Mouse (Mus musculus) heart, embryonic 14.5 days (tissue): ENCODE results near the gene Brca2. TPM values are rescaled to one million over a fixed set of nuclear protein-coding genes. Genes with fewer than 3 reads are reported as not detected.

Source experiments
- ATAC-seq: fragments of 200-750 bp; cut with Nextera tagmentation; 2 replicates; pipeline ENCODE4 v1.8.0; 2017; ENCODE audit warnings: low read depth, moderate TSS enrichment; ENCODE audit not compliant: insufficient number of reproducible peaks, insufficient read depth, low FRiP score
- H3K27ac ChIP-seq, 2 experiments: fragments of 200-500 bp in 1 of 2; fragments of 300-500 bp in 1 of 2; sonication (generic) in 1 of 2; replicated peaks in 1 of 2; 2 replicates each; pipeline ENCODE4 v1.5.1; 2012 to 2014; ENCODE audit warnings: low read depth in 2 of 2, low read length in 2 of 2, control low read depth in 1 of 2, mild to moderate bottlenecking in 1 of 2, mixed read lengths in 1 of 2; ENCODE audit not compliant: control insufficient read depth in 1 of 2, insufficient read depth in 1 of 2
- H3K27me3 ChIP-seq: fragments of 300-500 bp; sonication (generic); 2 replicates; pipeline ENCODE4 v1.6.1; 2014; ENCODE audit warnings: mild to moderate bottlenecking, low read length, control low read depth; ENCODE audit not compliant: control insufficient read depth, insufficient read depth
- H3K36me3 ChIP-seq: fragments of 300-500 bp; sonication (generic); 2 replicates; pipeline ENCODE4 v1.6.1; 2014; ENCODE audit warnings: mild to moderate bottlenecking, control low read depth, low read length, mixed read lengths; ENCODE audit not compliant: control insufficient read depth, insufficient read depth
- H3K4me1 ChIP-seq, 2 experiments: fragments of 200-500 bp in 1 of 2; fragments of 300-500 bp in 1 of 2; sonication (generic) in 1 of 2; 2 replicates each; pipeline ENCODE4 v1.6.1; 2012 to 2014; ENCODE audit warnings: low read length in 2 of 2, control low read depth in 1 of 2, mixed read lengths in 1 of 2; ENCODE audit not compliant: control insufficient read depth in 2 of 2, insufficient read depth in 2 of 2
- H3K4me2 ChIP-seq: fragments of 300-500 bp; sonication (generic); 2 replicates; pipeline ENCODE4 v1.6.1; 2014; ENCODE audit warnings: mild to moderate bottlenecking, low read length
- H3K4me3 ChIP-seq, 2 experiments: fragments of 200-500 bp in 1 of 2; fragments of 300-500 bp in 1 of 2; sonication (generic) in 1 of 2; 2 replicates each; pipeline ENCODE4 v1.5.1; 2012 to 2014; ENCODE audit warnings: low read length in 2 of 2, mild to moderate bottlenecking in 2 of 2, control low read depth in 1 of 2, low read depth in 1 of 2, moderate library complexity in 1 of 2; ENCODE audit not compliant: control insufficient read depth in 1 of 2, insufficient read depth in 1 of 2
- H3K9ac ChIP-seq: fragments of 300-500 bp; sonication (generic); 2 replicates; pipeline ENCODE4 v1.6.1; 2014; ENCODE audit warnings: mild to moderate bottlenecking, low read length
- H3K9me3 ChIP-seq: fragments of 300-500 bp; sonication (generic); 2 replicates; pipeline ENCODE4 v1.6.1; 2016; ENCODE audit warnings: low read length, control low read depth; ENCODE audit not compliant: control insufficient read depth
- WGBS: fragments of 180-500 bp; shearing (Covaris S2); extraction: QIAGEN DNeasy Blood & Tissue Kit; methylation state at CpG from one replicate; pipeline ENCODE4 v1.1.7; 2014; 5-methylcytosine and 5-hydroxymethylcytosine counted together
- polyA plus RNA-seq: library from polyadenylated mRNA; unstranded; fragments of >200 nt; fragmentation: Nextera tagmentation; extraction: Ambion mirVana; gene quantifications from 2 replicates; pipeline ENCODE4 v1.2.1, GENCODE M21; 2014

Gene Brca2
- polyA plus RNA-seq, 1 experiment from 2014 or later, result 14.4 TPM

DNA sequence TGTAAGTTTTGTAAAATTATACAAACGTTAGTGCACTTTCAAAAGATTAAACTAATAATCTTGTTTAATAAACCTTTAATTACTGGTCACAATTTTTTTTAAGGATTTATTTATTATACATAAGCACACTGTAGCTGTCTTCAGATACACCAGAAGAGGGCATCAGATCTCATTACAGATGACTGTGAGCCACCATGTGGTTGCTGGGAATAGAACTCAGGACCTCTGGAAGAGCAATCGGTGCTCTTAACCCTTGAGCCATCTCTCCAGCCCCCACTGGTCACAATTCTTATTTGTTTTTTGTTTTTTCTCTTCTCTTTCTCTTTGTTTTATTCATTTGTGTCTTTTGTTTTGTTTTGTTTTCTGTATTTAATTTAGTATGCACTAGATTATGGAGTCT, 2.8 kb downstream of the Brca2 start:
- H3K4me3 ChIP-seq, result no peak overlapping the region

DNA sequence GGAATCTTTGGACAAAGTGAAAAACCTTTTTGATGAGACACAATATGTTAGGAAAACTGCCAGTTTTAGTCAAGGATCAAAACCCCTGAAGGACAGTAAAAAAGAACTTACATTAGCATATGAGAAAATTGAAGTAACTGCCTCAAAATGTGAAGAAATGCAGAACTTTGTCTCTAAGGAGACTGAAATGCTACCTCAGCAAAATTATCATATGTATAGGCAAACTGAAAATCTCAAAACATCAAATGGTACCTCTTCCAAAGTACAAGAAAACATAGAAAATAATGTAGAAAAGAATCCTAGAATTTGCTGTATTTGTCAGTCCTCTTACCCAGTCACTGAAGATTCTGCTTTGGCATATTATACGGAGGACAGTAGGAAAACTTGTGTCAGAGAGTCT, 18.9 kb downstream of the Brca2 start:
- no peak overlapping the region for H3K4me3 ChIP-seq
- no peaks in the 10 kb centered on the region for H3K4me1 ChIP-seq
- H3K27ac ChIP-seq, result no peak overlapping the region
- no peak overlapping the region for H3K9ac ChIP-seq
- no peak overlapping the region for H3K4me2 ChIP-seq
- no peak for ATAC-seq
- peaks cover 38% of the 10 kb centered on the region for H3K36me3 ChIP-seq
- H3K9me3 ChIP-seq, result no peaks in the 10 kb centered on the region
- 96% methylated on average over 1 of the region's 1 CpGs for WGBS
- no peaks in the 10 kb centered on the region for H3K27me3 ChIP-seq

More for the DNA sequence above, 2.8 kb downstream of the Brca2 start:
- Histone ChIP-seq H3K27ac (no peak overlapping the region), H3K9ac (no peak overlapping the region), H3K27me3 (no peaks in the 10 kb centered on the region), H3K36me3 (0 out of 2 replicates have a peak, but pooled peaks cover 3% of the 10 kb centered on the region), H3K9me3 (no peaks in the 10 kb centered on the region), H3K4me2 (no peak overlapping the region), H3K4me1 (peaks cover 0 to 2% of the 10 kb centered on the region in 2 experiments; a peak in 1 of 4 replicates)
- ATAC-seq, result no peak
- WGBS, result 76% methylated on average over 2 of the region's 2 CpGs

- WGBS, result 80% methylated on average over 2 of the region's 2 CpGs
- H3K4me2 ChIP-seq, result no peak overlapping the region
- H3K9ac ChIP-seq, result no peak overlapping the region
- no peaks in the 10 kb centered on the region for H3K27me3 ChIP-seq
- H3K27ac ChIP-seq, result no peak overlapping the region
- no peaks in the 10 kb centered on the region for H3K4me1 ChIP-seq
- peaks cover 25% of the 10 kb centered on the region for H3K36me3 ChIP-seq
- no peak for ATAC-seq
- no peaks in the 10 kb centered on the region for H3K9me3 ChIP-seq
- no peak overlapping the region for H3K4me3 ChIP-seq
Observed at GRCm38 (mm10) chr5:150543184-150543583, 20.8 kb downstream of the Brca2 start.

- no peaks in the 10 kb centered on the region for H3K27me3 ChIP-seq
- no peaks in the 10 kb centered on the region for H3K9me3 ChIP-seq
- no peak for ATAC-seq
- no peak overlapping the region for H3K9ac ChIP-seq
- WGBS, result 68% methylated on average over 3 of the region's 3 CpGs
- H3K4me1 ChIP-seq, result no peaks in the 10 kb centered on the region
- H3K27ac ChIP-seq, result no peak overlapping the region
- H3K4me2 ChIP-seq, result no peak overlapping the region
- peaks cover 69% of the 10 kb centered on the region for H3K36me3 ChIP-seq
- H3K4me3 ChIP-seq, result no peak overlapping the region
Observed at GRCm38 (mm10) chr5:150551637-150552036, 29.2 kb downstream of the Brca2 start.

DNA sequence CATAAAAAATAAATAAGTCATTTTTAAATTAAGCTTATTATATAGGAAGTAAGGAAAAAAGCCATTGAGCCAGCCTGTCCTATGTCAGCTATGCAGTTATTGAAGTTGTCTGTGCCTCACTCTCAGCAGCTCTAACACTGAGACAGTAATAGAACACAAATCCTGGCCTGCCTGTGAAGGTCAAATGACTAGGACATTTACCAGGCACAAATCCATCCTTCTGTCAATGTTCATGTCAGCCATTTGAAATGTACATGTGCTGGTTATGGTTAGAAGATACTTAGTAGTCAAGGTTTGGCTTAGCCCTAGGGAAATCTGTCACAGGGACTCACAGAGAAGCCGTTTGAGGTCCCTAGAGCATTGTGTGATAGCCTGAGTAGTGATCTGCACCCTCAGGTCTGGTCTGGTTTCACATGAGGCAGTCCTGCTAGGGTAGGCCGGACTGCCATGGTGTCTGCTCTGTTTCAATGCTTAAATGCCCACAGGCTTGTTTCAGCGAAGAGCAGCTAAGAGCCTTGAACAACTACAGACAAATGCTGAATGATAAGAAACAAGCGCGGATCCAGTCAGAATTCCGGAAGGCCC, 37.2 kb downstream of the Brca2 start:
- peaks cover 0 to 12% of the 10 kb centered on the region in 2 experiments; a peak in 2 of 4 replicates for H3K4me1 ChIP-seq
- H3K36me3 ChIP-seq, result peaks cover 72% of the 10 kb centered on the region
- ATAC-seq, result 0 out of 2 replicates have a peak, but pooled peaks have one; percentile 21
- H3K9me3 ChIP-seq, result no peaks in the 10 kb centered on the region
- no peak overlapping the region for H3K9ac ChIP-seq
- peak overlapping the region; percentile 76 to 81 for H3K27ac ChIP-seq
- H3K4me2 ChIP-seq, result no peak overlapping the region
- WGBS, result 45% methylated on average over 6 of the region's 6 CpGs
- no peak overlapping the region for H3K4me3 ChIP-seq
- H3K27me3 ChIP-seq, result no peaks in the 10 kb centered on the region

DNA sequence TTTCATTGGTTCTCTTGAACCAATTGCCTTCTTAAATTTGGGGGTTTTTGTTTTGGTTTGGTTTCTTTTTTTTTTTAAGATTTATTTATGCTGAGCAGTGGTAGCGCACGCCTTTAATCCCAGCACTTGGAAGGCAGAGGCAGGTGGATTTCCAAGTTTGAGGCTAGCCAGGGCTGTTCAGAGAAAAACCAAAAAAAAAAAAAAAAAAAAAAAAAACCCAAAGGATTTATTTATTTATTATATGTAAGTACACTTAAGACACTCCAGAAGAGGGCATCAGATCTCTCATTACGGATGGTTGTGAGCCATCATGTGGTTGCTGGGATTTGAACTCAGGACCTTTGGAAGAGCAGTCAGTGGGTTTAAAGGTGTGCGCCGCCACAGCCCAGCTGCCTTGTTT, 38.4 kb downstream of the Brca2 start:
- H3K27me3 ChIP-seq, result no peaks in the 10 kb centered on the region
- 94% methylated on average over 5 of the region's 5 CpGs for WGBS
- H3K36me3 ChIP-seq, result peaks cover 65% of the 10 kb centered on the region
- H3K9me3 ChIP-seq, result no peaks in the 10 kb centered on the region
- no peak overlapping the region for H3K9ac ChIP-seq
- no peak overlapping the region for H3K4me3 ChIP-seq
- no peak for ATAC-seq
- H3K27ac ChIP-seq, result no peak overlapping the region
- H3K4me2 ChIP-seq, result no peak overlapping the region
- H3K4me1 ChIP-seq, result peaks cover 0 to 12% of the 10 kb centered on the region in 2 experiments; a peak in 2 of 4 replicates

DNA sequence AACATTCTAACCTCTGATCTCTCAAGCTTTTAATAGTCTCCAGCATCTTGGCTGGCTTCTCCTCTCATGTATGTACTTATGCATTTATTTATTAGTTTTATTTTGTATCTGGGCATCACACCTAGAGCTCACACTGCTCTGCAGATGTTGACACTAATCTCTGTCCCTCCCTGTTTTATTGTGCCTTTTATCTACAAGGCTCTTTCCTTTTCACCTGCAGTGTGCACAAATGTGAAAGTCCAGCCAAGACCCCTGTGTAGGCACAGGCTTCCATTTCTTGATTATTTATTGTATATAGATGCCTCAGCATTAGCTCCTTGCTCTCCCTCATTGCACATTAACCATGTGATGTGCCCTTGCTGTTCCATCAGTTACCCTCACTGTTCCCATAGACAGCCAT, 38.9 kb downstream of the Brca2 start:
- H3K4me3 ChIP-seq, result no peak overlapping the region
- H3K9me3 ChIP-seq, result no peaks in the 10 kb centered on the region
- H3K4me1 ChIP-seq, result peaks cover 0 to 12% of the 10 kb centered on the region in 2 experiments; a peak in 2 of 4 replicates
- H3K27me3 ChIP-seq, result no peaks in the 10 kb centered on the region
- ATAC-seq, result no peak
- H3K36me3 ChIP-seq, result peaks cover 68% of the 10 kb centered on the region
- no peak overlapping the region for H3K27ac ChIP-seq
- no peak overlapping the region for H3K9ac ChIP-seq
- H3K4me2 ChIP-seq, result no peak overlapping the region

- no peak overlapping the region for H3K4me2 ChIP-seq
Observed at GRCm38 (mm10) chr5:150561783-150562182, 39.4 kb downstream of the Brca2 start.

More at GRCm38 (mm10) chr5:150561783-150562182, 39.4 kb downstream of the Brca2 start:
- Histone ChIP-seq H3K27ac (no peak overlapping the region), H3K27me3 (no peaks in the 10 kb centered on the region), H3K4me1 (peaks cover 0 to 12% of the 10 kb centered on the region in 2 experiments; a peak in 2 of 4 replicates), H3K4me3 (no peak overlapping the region), H3K9ac (no peak overlapping the region), H3K36me3 (peaks cover 70% of the 10 kb centered on the region), H3K9me3 (no peaks in the 10 kb centered on the region)
- WGBS, result 73% methylated on average over 5 of the region's 5 CpGs
- no peak for ATAC-seq
